Mouse (Mus musculus): ENCODE measurements around the gene Hyal6.

Gene Hyal6

GRCm38 (mm10) chr6:24732945-24733344 is at the start of gene Hyal6:
Gene Hyal6, plus strand, starts transcription at chr6:24733245.
- DNase-seq: no peak

- no peak for DNase-seq
Observed at GRCm38 (mm10) chr6:24687871-24688270, 45.2 kb upstream of the Hyal6 start.

- DNase-seq: no peak
Observed at GRCm38 (mm10) chr6:24694455-24695410, 38.3 kb upstream of the Hyal6 start.

- no peak for DNase-seq
Observed at GRCm38 (mm10) chr6:24696117-24696516, 36.9 kb upstream of the Hyal6 start.

- no peak for DNase-seq
Observed at GRCm38 (mm10) chr6:24697216-24697615, 35.8 kb upstream of the Hyal6 start.

- DNase-seq: no peak
Observed at GRCm38 (mm10) chr6:24707090-24707489, 26.0 kb upstream of the Hyal6 start.

- no peak for DNase-seq
Observed at GRCm38 (mm10) chr6:24707499-24707898, 25.5 kb upstream of the Hyal6 start.

- no peak for DNase-seq
Observed at GRCm38 (mm10) chr6:24721317-24722099, 11.5 kb upstream of the Hyal6 start.

- DNase-seq: no peak
Observed at GRCm38 (mm10) chr6:24728130-24728529, 4.9 kb upstream of the Hyal6 start.

GRCm38 (mm10) chr6:24734565-24734964 is 1.5 kb downstream of the Hyal6 start:
- DNase-seq: no peak

- no peak for DNase-seq
Observed at GRCm38 (mm10) chr6:24748029-24748428, 15.0 kb downstream of the Hyal6 start, which contains the start of gene Hyal4. Gene Hyal4, plus strand, starts transcription at chr6:24748329.

- no peak for DNase-seq
Observed at GRCm38 (mm10) chr6:24759281-24759680, 26.2 kb downstream of the Hyal6 start.

GRCm38 (mm10) chr6:24766261-24766660 is 33.2 kb downstream of the Hyal6 start:
- no peak for DNase-seq

- DNase-seq: no peak
Observed at GRCm38 (mm10) chr6:24779182-24779581, 46.1 kb downstream of the Hyal6 start.

GRCm38 (mm10) chr6:24790888-24791287 is 57.8 kb downstream of the Hyal6 start, which contains the start of gene Spam1:
Gene Spam1, plus strand, starts transcription at chr6:24791188.
- no peak for DNase-seq

Data from thymus, adult 18-20 months (tissue).